Mouse (Mus musculus) limb, embryonic 11.5 days (tissue): ENCODE results near the gene Phykpl. TPM values are rescaled to one million over a fixed set of nuclear protein-coding genes. Genes with fewer than 3 reads are reported as not detected.
"Not testable (repeated sequence)": the region's sequence is repeated elsewhere in the genome, so short reads cannot be mapped to it uniquely, and the experiment has no call there.

Source experiments
- ATAC-seq: fragments of 200-750 bp; cut with Nextera tagmentation; 2 replicates; pipeline ENCODE4 v1.8.0; 2017; ENCODE audit warnings: low read depth; ENCODE audit not compliant: insufficient number of reproducible peaks, low FRiP score, low TSS enrichment
- DNase-seq: peaks from one replicate; pipeline ENCODE4 v3.0.0-alpha.2; 2015; ENCODE audit warnings: low spot score
- H3K27ac ChIP-seq: fragments of 300-500 bp; sonication (generic); replicated peaks from 2 replicates; pipeline ENCODE4 v1.5.1; 2014; ENCODE audit warnings: low read depth, mild to moderate bottlenecking, low read length
- H3K27me3 ChIP-seq: fragments of 300-500 bp; sonication (generic); 2 replicates; pipeline ENCODE4 v1.6.1; 2014; ENCODE audit warnings: mild to moderate bottlenecking, low read length, mixed read lengths; ENCODE audit not compliant: control insufficient read depth, insufficient read depth
- H3K36me3 ChIP-seq: fragments of 300-500 bp; sonication (generic); 2 replicates; pipeline ENCODE4 v1.6.1; 2014; ENCODE audit warnings: mild to moderate bottlenecking, low read length, moderate library complexity, mixed read lengths; ENCODE audit not compliant: control insufficient read depth, insufficient read depth
- H3K4me1 ChIP-seq: fragments of 300-500 bp; sonication (generic); 2 replicates; pipeline ENCODE4 v1.6.1; 2014; ENCODE audit warnings: low read length, mixed read lengths; ENCODE audit not compliant: control insufficient read depth, insufficient read depth
- H3K4me2 ChIP-seq: fragments of 300-500 bp; sonication (generic); 2 replicates; pipeline ENCODE4 v1.6.1; 2014; ENCODE audit warnings: low read depth, mild to moderate bottlenecking, moderate library complexity; ENCODE audit not compliant: severe bottlenecking
- H3K4me3 ChIP-seq: fragments of 300-500 bp; sonication (generic); 2 replicates; pipeline ENCODE4 v1.5.1; 2014; ENCODE audit warnings: low read depth, low read length
- H3K9ac ChIP-seq: fragments of 300-500 bp; sonication (generic); 2 replicates; pipeline ENCODE4 v1.6.1; 2014; ENCODE audit warnings: mild to moderate bottlenecking, low read length
- H3K9me3 ChIP-seq: fragments of 300-500 bp; sonication (generic); 2 replicates; pipeline ENCODE4 v1.6.1; 2016; ENCODE audit warnings: low read length; ENCODE audit not compliant: control insufficient read depth
- whole genome bisulfite sequencing: fragments of 180-500 bp; shearing (Covaris S2); extraction: QIAGEN DNeasy Blood & Tissue Kit; methylation state at CpG from one replicate; pipeline ENCODE4 v1.1.7; 2014; 5-methylcytosine and 5-hydroxymethylcytosine counted together
- polyA plus RNA-seq: library from polyadenylated mRNA; unstranded; fragments of >200 nt; fragmentation: Nextera tagmentation; extraction: Ambion mirVana; gene quantifications from 2 replicates; pipeline ENCODE4 v1.2.1, GENCODE M21; 2014

The Phykpl gene
- polyA plus RNA-seq, 1 experiment from 2014 or later, result 11.0 TPM

GRCm38 (mm10) chr11:51605602-51606446, 21.3 kb downstream of the Phykpl start:
- ATAC-seq (peak; percentile 53), DNase-seq (peak; percentile 87)
- Histone ChIP-seq H3K9me3 (no peaks in the 10 kb centered on the region), H3K9ac (peak overlapping the region; percentile 100), H3K4me2 (peak overlapping the region; percentile 89), H3K27me3 (no peaks in the 10 kb centered on the region), H3K36me3 (peaks cover 37% of the 10 kb centered on the region), H3K4me3 (peak overlapping the region; percentile 99), H3K27ac (peak overlapping the region; percentile 92), H3K4me1 (peaks cover 21% of the 10 kb centered on the region)
- under 1% methylated on average over 75 of the region's 81 CpGs for WGBS

GRCm38 (mm10) chr11:51606447-51607095, 22.0 kb downstream of the Phykpl start, which contains the start of gene Hnrnpab:
Hnrnpab (minus strand) TSS chr11:51606847.
- WGBS, result under 1% methylated on average over 91 of the region's 91 CpGs
- Histone ChIP-seq H3K4me1 (peaks cover 19% of the 10 kb centered on the region), H3K27me3 (no peaks in the 10 kb centered on the region), H3K4me2 (peak within 1 kb of the TSS; percentile 89), H3K4me3 (peak within 1 kb of the TSS; percentile 99), H3K9ac (peak within 1 kb of the TSS; percentile 100), H3K36me3 (peaks cover 30% of the 10 kb centered on the region), H3K9me3 (no peaks in the 10 kb centered on the region), H3K27ac (peak within 1 kb of the TSS; percentile 92)
- ATAC-seq (peak; percentile 91), DNase-seq (peak; percentile 99)

GRCm38 (mm10) chr11:51607096-51607738, 22.7 kb downstream of the Phykpl start:
- H3K4me3 ChIP-seq, result peak overlapping the region; percentile 99
- 12% methylated on average over 15 of the region's 15 CpGs for WGBS
- peak overlapping the region; percentile 100 for H3K9ac ChIP-seq
- H3K27ac ChIP-seq, result peak overlapping the region; percentile 92
- H3K36me3 ChIP-seq, result peaks cover 24% of the 10 kb centered on the region
- peaks cover 17% of the 10 kb centered on the region for H3K4me1 ChIP-seq
- no peak for DNase-seq
- H3K9me3 ChIP-seq, result no peaks in the 10 kb centered on the region
- peak overlapping the region; percentile 84 for H3K4me2 ChIP-seq
- peak; percentile 20; the same call in 1 of the 2 replicates for ATAC-seq
- no peaks in the 10 kb centered on the region for H3K27me3 ChIP-seq

- Histone ChIP-seq H3K4me3 (no peak overlapping the region), H3K4me2 (no peak overlapping the region), H3K9ac (no peak overlapping the region), H3K9me3 (no peaks in the 10 kb centered on the region), H3K36me3 (peaks cover 8% of the 10 kb centered on the region), H3K27me3 (no peaks in the 10 kb centered on the region), H3K4me1 (peaks cover 9% of the 10 kb centered on the region; the same call in 1 of the 2 replicates), H3K27ac (no peak overlapping the region)
- DNase-seq (no peak), ATAC-seq (no peak)
- WGBS, result 79% methylated on average over 3 of the region's 3 CpGs
These were observed 24.8 kb downstream of the Phykpl start for GRCm38 (mm10) chr11:51609266-51609909.

- H3K4me2 ChIP-seq, ATAC-seq, H3K4me3 ChIP-seq, DNase-seq, H3K4me1 ChIP-seq, H3K36me3 ChIP-seq, H3K27me3 ChIP-seq, H3K9me3 ChIP-seq, H3K9ac ChIP-seq, H3K27ac ChIP-seq: not testable (repeated sequence)
- 87% methylated on average over 5 of the region's 5 CpGs for WGBS
These were observed 25.4 kb downstream of the Phykpl start for GRCm38 (mm10) chr11:51609940-51610339.

GRCm38 (mm10) chr11:51614256-51614655, 29.7 kb downstream of the Phykpl start:
- Histone ChIP-seq H3K9me3 (no peaks in the 10 kb centered on the region), H3K36me3 (no peaks in the 10 kb centered on the region), H3K27me3 (no peaks in the 10 kb centered on the region), H3K9ac (no peak overlapping the region), H3K4me3 (no peak overlapping the region), H3K4me1 (0 out of 2 replicates have a peak, but pooled peaks cover 2% of the 10 kb centered on the region), H3K27ac (no peak overlapping the region), H3K4me2 (no peak overlapping the region)
- ATAC-seq, result no peak
- 84% methylated on average over 8 of the region's 8 CpGs for WGBS
- DNase-seq, result no peak

- DNase-seq, result no peak
These were observed 30.6 kb downstream of the Phykpl start for GRCm38 (mm10) chr11:51615129-51615528.

GRCm38 (mm10) chr11:51615601-51616000, 31.0 kb downstream of the Phykpl start:
- Histone ChIP-seq H3K4me2 (peak overlapping the region; percentile 56), H3K9ac (peak overlapping the region; percentile 67), H3K4me3 (peak overlapping the region; percentile 5), H3K27me3 (no peaks in the 10 kb centered on the region), H3K4me1 (peaks cover 4% of the 10 kb centered on the region; the same call in 1 of the 2 replicates), H3K9me3 (no peaks in the 10 kb centered on the region), H3K36me3 (no peaks in the 10 kb centered on the region), H3K27ac (no peak overlapping the region)
- 4% methylated on average over 14 of the region's 14 CpGs for WGBS
- ATAC-seq (no peak), DNase-seq (peak; percentile 75)

More at GRCm38 (mm10) chr11:51615129-51615528, 30.6 kb downstream of the Phykpl start:
- H3K4me3 ChIP-seq, result peak overlapping the region; percentile 5; the same call in 1 of the 2 replicates
- H3K9me3 ChIP-seq, result no peaks in the 10 kb centered on the region
- H3K36me3 ChIP-seq, result no peaks in the 10 kb centered on the region
- no peaks in the 10 kb centered on the region for H3K27me3 ChIP-seq
- H3K4me1 ChIP-seq, result 0 out of 2 replicates have a peak, but pooled peaks cover 2% of the 10 kb centered on the region
- peak overlapping the region; percentile 67 for H3K9ac ChIP-seq
- WGBS, result 43% methylated on average over 7 of the region's 7 CpGs
- H3K4me2 ChIP-seq, result peak overlapping the region; percentile 56
- ATAC-seq, result no peak
- no peak overlapping the region for H3K27ac ChIP-seq
